Mouse (Mus musculus): ENCODE results near the gene Stx8. TPM values are rescaled to one million over a fixed set of nuclear protein-coding genes. Genes with fewer than 3 reads are reported as not detected.

Gene Stx8
- total and polyA plus RNA-seq, 3 experiments: 29.5 to 152 (median 30.9) TPM

DNA sequence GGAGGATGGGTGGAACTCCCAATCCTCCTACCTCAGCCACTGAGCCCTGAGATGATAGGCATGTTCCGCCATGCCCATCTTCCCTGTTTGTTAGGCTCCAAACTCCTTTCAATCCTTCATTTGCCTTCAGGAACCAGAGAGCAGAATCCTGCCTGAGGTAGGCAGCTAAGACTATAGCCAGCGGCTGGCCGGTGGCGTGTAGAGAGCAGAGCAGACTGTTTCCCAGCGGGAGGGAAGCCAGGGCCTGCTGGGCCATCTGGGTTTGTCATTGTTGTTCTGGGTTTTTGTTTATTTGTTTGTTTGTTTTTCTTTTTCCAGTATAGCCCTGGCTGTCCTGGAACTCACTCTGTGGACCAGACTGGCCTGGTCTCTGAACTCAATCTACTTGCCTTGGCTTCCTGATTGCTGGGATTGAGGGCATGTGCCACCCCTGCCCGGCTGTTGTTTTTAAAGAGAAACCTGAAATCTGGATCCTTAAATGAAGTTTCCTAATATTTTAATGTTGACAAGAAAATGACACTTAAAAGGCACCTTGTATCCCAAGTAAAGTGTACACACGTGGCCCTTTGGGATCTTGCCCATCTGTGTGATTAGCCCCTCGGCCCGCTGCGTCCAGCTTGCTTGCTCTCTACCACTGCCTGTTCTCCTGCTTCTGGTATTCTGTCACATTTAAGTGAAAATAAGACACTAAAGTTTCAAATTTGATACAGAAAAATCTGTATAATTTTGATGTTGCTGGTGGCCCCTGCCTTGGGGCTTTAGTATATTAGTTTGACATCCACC is 152.1 kb downstream of the Stx8 start:
- Histone ChIP-seq H3K4me1 (ENCODE audit: control insufficient read depth in 1 of 2, insufficient read depth in 2 of 2, low read length in 2 of 2) (peaks cover 4 to 24% of the 10 kb centered on the region in 2 experiments), H3K9me3 (replicated peaks; ENCODE audit: insufficient read depth, low read length) (no peaks in the 10 kb centered on the region), H3K27me3 (ENCODE audit: control insufficient read depth in 1 of 2, insufficient read depth in 2 of 2, low read length in 2 of 2) (no peaks in the 10 kb centered on the region), H3K79me2 (ENCODE audit: control insufficient read depth, insufficient read depth, low read length, poor library complexity) (no peaks in the 10 kb centered on the region), H3K36me3 (ENCODE audit: control insufficient read depth in 1 of 2, insufficient read depth in 2 of 2, low read length in 2 of 2) (peaks cover 0 to 21% of the 10 kb centered on the region in 2 experiments; a peak in 2 of 4 replicates), H3K9ac (ENCODE audit: control insufficient read depth, low read depth, low read length, poor library complexity, severe bottlenecking) (no peak overlapping the region), H3K27ac (ENCODE audit: control insufficient read depth, low read depth, low read length) (no peak overlapping the region), H3K4me3 (ENCODE audit: control insufficient read depth in 1 of 2, insufficient read depth in 1 of 2, low read depth in 2 of 2, low read length in 2 of 2) (no peak overlapping the region)
- no peak for TF ChIP-seq HCFC1 (IDR thresholded peaks at IDR 0.05; ENCODE audit: low read depth, low read length)
- TF ChIP-seq CHD1 (IDR thresholded peaks at IDR 0.05; ENCODE audit: low read depth, low read length): no peak
- TF ChIP-seq GABPA (IDR thresholded peaks at IDR 0.05; ENCODE audit: low read depth, low read length): no peak
- TF ChIP-seq ZNF384 (IDR thresholded peaks at IDR 0.05; ENCODE audit: low read depth, low read length): no peak
- TF ChIP-seq TCF12 (IDR thresholded peaks at IDR 0.05; ENCODE audit: low read depth, low read length): no peak
- TF ChIP-seq GATA1 (IDR thresholded peaks at IDR 0.05; ENCODE audit: low read depth, low read length): no peak
- no peak for TF ChIP-seq ZMIZ1 (IDR thresholded peaks at IDR 0.05; ENCODE audit: low read depth, low read length)
- no peak for TF ChIP-seq JUND (IDR thresholded peaks at IDR 0.05; ENCODE audit: low read depth, low read length)
- TF ChIP-seq ELF1 (IDR thresholded peaks at IDR 0.05; ENCODE audit: low read depth, low read length): no peak
- TF ChIP-seq SMC3 (IDR thresholded peaks at IDR 0.05; ENCODE audit: low read depth, low read length): no peak
- no peak for TF ChIP-seq EP300 (IDR thresholded peaks at IDR 0.05; ENCODE audit: low read depth in 1 of 2, low read length in 2 of 2)
- no peak for TF ChIP-seq POLR2A (IDR thresholded peaks at IDR 0.05; ENCODE audit: control insufficient read depth in 1 of 2, insufficient read depth in 1 of 2, low read depth in 1 of 2, low read length in 2 of 2, poor library complexity in 1 of 2)
- TF ChIP-seq MYC (IDR thresholded peaks at IDR 0.05; ENCODE audit: low read depth, low read length): no peak
- no peak for TF ChIP-seq RCOR1 (IDR thresholded peaks at IDR 0.05; ENCODE audit: low read depth, low read length)
- no peak for TF ChIP-seq MXI1 (IDR thresholded peaks at IDR 0.05; ENCODE audit: low read depth, low read length)
- TF ChIP-seq USF1 (IDR thresholded peaks at IDR 0.05; ENCODE audit: low read depth, low read length): no peak
- no peak for TF ChIP-seq RAD21 (IDR thresholded peaks at IDR 0.05; ENCODE audit: low read depth, low read length)
- no peak for DNase-seq (ENCODE audit: low read depth, low spot score)

DNA sequence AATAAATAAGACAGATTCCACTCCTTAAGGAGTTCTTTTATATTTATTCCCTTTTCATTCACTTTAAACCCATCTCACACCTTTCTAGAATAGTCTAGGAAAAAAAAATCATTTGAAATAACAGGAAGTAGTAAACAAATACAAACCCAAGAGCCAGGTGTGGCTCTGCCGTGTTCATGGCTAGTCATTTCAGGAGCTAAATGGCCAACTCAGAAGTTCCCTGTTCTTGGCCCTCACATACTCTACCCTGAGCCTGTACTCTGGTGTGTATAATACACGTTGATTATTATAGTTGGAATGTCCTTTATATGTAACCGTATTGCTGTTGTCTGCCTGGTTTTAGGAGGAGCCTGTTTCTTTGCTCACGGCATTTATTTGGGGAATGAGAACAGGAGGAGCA is 152.7 kb downstream of the Stx8 start:
- H3K9me3 ChIP-seq (replicated peaks; ENCODE audit: insufficient read depth, low read length): no peaks in the 10 kb centered on the region
- H3K27me3 ChIP-seq (ENCODE audit: control insufficient read depth in 1 of 2, insufficient read depth in 2 of 2, low read length in 2 of 2): no peaks in the 10 kb centered on the region
- peaks cover 0 to 21% of the 10 kb centered on the region in 2 experiments; a peak in 2 of 4 replicates for H3K36me3 ChIP-seq (ENCODE audit: control insufficient read depth in 1 of 2, insufficient read depth in 2 of 2, low read length in 2 of 2)
- TF ChIP-seq TAL1 (IDR thresholded peaks at IDR 0.05; ENCODE audit: low read length) (no peak), GATA1 (IDR thresholded peaks at IDR 0.05; ENCODE audit: low read depth, low read length) (no peak), NELFE (IDR thresholded peaks at IDR 0.05; ENCODE audit: low read depth, low read length) (no peak), ZC3H11A (IDR thresholded peaks at IDR 0.05; ENCODE audit: low read depth, low read length) (no peak), ZNF384 (IDR thresholded peaks at IDR 0.05; ENCODE audit: low read depth, low read length) (no peak), CHD2 (IDR thresholded peaks at IDR 0.05; ENCODE audit: low read length) (no peak), POLR2AphosphoS5 (IDR thresholded peaks at IDR 0.05; ENCODE audit: borderline replicate concordance, low read depth, low read length) (no peak), MAZ (IDR thresholded peaks at IDR 0.05; ENCODE audit: low read depth, low read length) (no peak), E2F4 (IDR thresholded peaks at IDR 0.05; ENCODE audit: borderline replicate concordance, low read depth, low read length) (no peak)
- no peak overlapping the region for H3K4me3 ChIP-seq (ENCODE audit: control insufficient read depth in 1 of 2, insufficient read depth in 1 of 2, low read depth in 2 of 2, low read length in 2 of 2)
- peaks cover 4 to 24% of the 10 kb centered on the region in 2 experiments for H3K4me1 ChIP-seq (ENCODE audit: control insufficient read depth in 1 of 2, insufficient read depth in 2 of 2, low read length in 2 of 2)
- no peak for DNase-seq (ENCODE audit: low read depth, low spot score)
- no peak overlapping the region for H3K27ac ChIP-seq (ENCODE audit: control insufficient read depth, low read depth, low read length)
- H3K79me2 ChIP-seq (ENCODE audit: control insufficient read depth, insufficient read depth, low read length, poor library complexity): no peaks in the 10 kb centered on the region
- no peak overlapping the region for H3K9ac ChIP-seq (ENCODE audit: control insufficient read depth, low read depth, low read length, poor library complexity, severe bottlenecking)
